Mouse (Mus musculus) hindbrain, embryonic 12.5 days (tissue): Measurements from ENCODE around the gene Qars. TPM values are rescaled to one million over a fixed set of nuclear protein-coding genes. Genes with fewer than 3 reads are reported as not detected.

Experiments used
- ATAC-seq: fragments of 200-750 bp; cut with Nextera tagmentation; 2 replicates; pipeline ENCODE4 v1.8.0; 2017; ENCODE audit warnings: moderate TSS enrichment; ENCODE audit not compliant: low FRiP score
- H3K27ac ChIP-seq: fragments of 300-500 bp; sonication (generic); 2 replicates; pipeline ENCODE4 v1.5.1; 2016; ENCODE audit warnings: mild to moderate bottlenecking
- H3K27me3 ChIP-seq: fragments of 300-500 bp; sonication (generic); 2 replicates; pipeline ENCODE4 v1.6.1; 2016; ENCODE audit warnings: mild to moderate bottlenecking
- H3K36me3 ChIP-seq: fragments of 300-500 bp; sonication (generic); 2 replicates; pipeline ENCODE4 v1.6.1; 2016; ENCODE audit warnings: mild to moderate bottlenecking
- H3K4me1 ChIP-seq: fragments of 300-500 bp; sonication (generic); 2 replicates; pipeline ENCODE4 v1.6.1; 2016
- H3K4me2 ChIP-seq: fragments of 300-500 bp; sonication (generic); replicated peaks from 2 replicates; pipeline ENCODE4 v1.6.1; 2016; ENCODE audit warnings: mild to moderate bottlenecking
- H3K4me3 ChIP-seq: fragments of 300-500 bp; sonication (generic); 2 replicates; pipeline ENCODE4 v1.5.1; 2016; ENCODE audit warnings: mild to moderate bottlenecking
- H3K9ac ChIP-seq: fragments of 300-500 bp; sonication (generic); 2 replicates; pipeline ENCODE4 v1.6.1; 2016; ENCODE audit warnings: mild to moderate bottlenecking, moderate library complexity
- H3K9me3 ChIP-seq: fragments of 300-500 bp; sonication (generic); replicated peaks from 2 replicates; pipeline ENCODE4 v1.6.1; 2016; ENCODE audit warnings: mild to moderate bottlenecking
- WGBS: fragments of 180-500 bp; shearing (Covaris S2); methylation state at CpG from one replicate; pipeline ENCODE4 v1.1.7; 2016; 5-methylcytosine and 5-hydroxymethylcytosine counted together
- polyA plus RNA-seq: library from polyadenylated mRNA; unstranded; fragments of >200 nt; fragmentation: Nextera tagmentation; extraction: Ambion mirVana; gene quantifications from 2 replicates; pipeline ENCODE4 v1.2.1, GENCODE M21; 2016

Gene Qars
- polyA plus RNA-seq = 82.9 and 94.0 TPM in 2 replicates

DNA sequence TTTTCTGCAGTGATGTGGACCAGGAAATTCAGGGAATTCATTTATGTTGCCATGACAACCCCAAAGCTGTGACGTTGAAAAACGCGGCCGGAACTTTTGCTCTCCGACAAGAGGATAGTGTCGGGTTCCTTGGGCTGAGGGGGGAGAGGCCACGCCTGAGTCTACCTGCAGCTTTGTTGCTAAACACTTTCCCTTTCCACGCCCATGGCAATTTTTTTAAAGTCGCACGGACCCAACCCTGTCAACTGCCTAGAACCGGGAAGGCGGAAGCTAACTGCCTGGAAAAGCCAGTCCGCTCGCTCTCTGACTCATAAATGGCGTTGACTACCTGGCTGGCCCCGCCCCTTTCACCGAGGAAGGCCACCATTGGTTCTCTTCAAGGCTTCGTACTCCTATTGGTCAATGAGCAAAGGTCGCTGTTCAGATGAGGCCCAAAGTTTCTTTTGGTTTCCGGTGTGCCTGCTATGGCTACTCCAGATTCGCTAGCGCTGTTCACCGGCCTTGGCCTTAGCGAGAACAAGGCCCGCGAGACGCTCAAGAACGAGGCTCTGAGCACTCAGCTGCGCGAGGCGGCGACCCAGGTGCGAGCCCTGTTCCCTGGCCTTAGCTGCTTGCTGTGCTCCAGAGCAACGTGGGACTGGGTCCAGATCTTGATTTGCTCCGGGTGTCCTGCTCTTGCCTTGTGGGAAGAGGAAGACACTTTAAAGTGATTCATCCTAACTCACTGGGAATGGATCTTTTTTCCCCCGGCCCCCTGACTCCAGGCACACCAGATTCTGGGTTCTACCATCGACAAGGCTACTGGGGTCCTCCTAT is at the start of gene Qars:
Gene Qars, plus strand, starts transcription at position 88 of the 816 bp plus-strand sequence.
- WGBS = 1% methylated on average over 37 of the region's 37 CpGs
- H3K4me3 ChIP-seq = peak within 1 kb of the TSS; percentile 69
- ATAC-seq = peak; percentile 96
- H3K27ac ChIP-seq = peak within 1 kb of the TSS; percentile 58; the same call in 1 of the 2 replicates
- H3K4me1 ChIP-seq = peaks cover 18% of the 10 kb centered on the region
- no peaks in the 10 kb centered on the region for H3K9me3 ChIP-seq
- peak within 1 kb of the TSS; percentile 88 for H3K4me2 ChIP-seq
- peaks cover 41% of the 10 kb centered on the region for H3K36me3 ChIP-seq
- H3K9ac ChIP-seq = peak within 1 kb of the TSS; percentile 64
- no peaks in the 10 kb centered on the region for H3K27me3 ChIP-seq

DNA sequence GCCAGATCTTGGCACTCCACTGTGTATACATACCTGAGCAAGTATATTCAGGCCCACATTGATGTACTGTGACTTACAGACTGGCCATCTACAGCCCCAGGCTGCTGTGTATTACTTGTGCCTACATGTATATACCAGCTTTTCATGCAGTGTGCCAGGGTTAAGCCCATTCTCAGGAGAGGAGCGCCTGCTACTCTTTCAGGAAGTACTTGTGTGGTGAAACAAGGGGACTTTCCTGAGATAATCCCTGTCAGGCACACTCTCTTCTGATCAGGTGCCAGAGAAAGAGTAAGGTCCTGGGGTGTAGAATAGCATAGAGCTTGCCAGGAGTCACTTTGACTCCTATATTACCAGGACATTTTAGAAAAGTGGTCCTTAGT is 47.6 kb upstream of the Qars start:
- H3K9me3 ChIP-seq = no peaks in the 10 kb centered on the region
- H3K36me3 ChIP-seq = peaks cover 20% of the 10 kb centered on the region
- peak; percentile 18; the same call in 1 of the 2 replicates for ATAC-seq
- H3K27me3 ChIP-seq = peaks cover 14% of the 10 kb centered on the region
- peak overlapping the region; percentile 93 for H3K4me3 ChIP-seq
- peak overlapping the region; percentile 91 for H3K4me2 ChIP-seq
- no peak overlapping the region for H3K9ac ChIP-seq
- peak overlapping the region; percentile 87 for H3K27ac ChIP-seq
- 88% methylated on average over 1 of the region's 1 CpGs for WGBS
- peaks cover 16% of the 10 kb centered on the region for H3K4me1 ChIP-seq

DNA sequence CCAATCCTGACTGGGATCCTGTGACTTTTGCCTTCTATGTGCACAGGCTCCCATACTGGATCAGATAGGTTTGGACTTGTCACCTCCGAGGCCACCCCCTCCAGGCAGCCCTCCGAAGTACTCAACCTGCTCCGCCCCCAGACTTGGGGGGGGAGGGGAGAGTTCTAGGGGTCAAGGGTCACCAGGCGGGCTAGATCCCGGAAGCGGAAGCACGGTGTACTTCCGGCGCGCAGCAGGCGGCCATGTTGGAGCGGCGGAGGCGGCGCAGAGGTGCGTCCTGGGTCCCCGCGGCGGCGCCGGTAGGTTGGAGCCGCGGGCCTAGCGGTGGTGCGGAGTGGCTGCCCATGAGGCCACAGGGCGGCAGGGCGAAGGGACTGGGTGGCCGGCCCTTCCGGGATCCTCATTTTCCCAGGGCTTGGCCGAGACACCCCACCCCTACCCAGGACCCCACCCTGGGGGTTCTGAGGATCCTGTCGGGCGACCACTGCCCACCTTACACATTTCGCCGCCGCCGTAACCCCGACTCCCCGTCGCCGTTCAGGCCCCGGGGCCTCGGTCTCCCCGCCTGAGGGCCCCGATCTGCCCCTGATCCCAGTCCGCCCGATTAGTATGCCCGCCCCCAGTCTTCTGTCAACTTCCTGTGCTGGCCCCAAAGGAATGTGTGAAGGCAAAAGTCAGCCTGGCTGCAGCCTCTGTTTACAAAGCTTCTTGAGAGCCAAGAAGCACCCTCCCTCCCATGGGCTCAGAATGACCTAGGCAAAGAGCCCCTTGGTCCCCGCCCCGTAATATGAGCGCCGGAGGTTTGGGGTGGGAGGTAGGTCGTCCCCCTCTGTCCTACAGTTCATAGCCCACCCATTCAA is 47.0 kb upstream of the Qars start, which contains the start of gene Ccdc71:
Gene Ccdc71, plus strand, starts transcription at position 209 of the 860 bp plus-strand sequence.
- ATAC-seq = peak; percentile 83
- H3K27ac ChIP-seq = peak within 1 kb of the TSS; percentile 87
- H3K4me2 ChIP-seq = peak within 1 kb of the TSS; percentile 91
- H3K27me3 ChIP-seq = peaks cover 14% of the 10 kb centered on the region
- H3K9ac ChIP-seq = peak within 1 kb of the TSS; percentile 93
- H3K9me3 ChIP-seq = no peaks in the 10 kb centered on the region
- peaks cover 16% of the 10 kb centered on the region for H3K4me1 ChIP-seq
- peak within 1 kb of the TSS; percentile 93 for H3K4me3 ChIP-seq
- H3K36me3 ChIP-seq = peaks cover 26% of the 10 kb centered on the region
- WGBS = 2% methylated on average over 38 of the region's 52 CpGs

DNA sequence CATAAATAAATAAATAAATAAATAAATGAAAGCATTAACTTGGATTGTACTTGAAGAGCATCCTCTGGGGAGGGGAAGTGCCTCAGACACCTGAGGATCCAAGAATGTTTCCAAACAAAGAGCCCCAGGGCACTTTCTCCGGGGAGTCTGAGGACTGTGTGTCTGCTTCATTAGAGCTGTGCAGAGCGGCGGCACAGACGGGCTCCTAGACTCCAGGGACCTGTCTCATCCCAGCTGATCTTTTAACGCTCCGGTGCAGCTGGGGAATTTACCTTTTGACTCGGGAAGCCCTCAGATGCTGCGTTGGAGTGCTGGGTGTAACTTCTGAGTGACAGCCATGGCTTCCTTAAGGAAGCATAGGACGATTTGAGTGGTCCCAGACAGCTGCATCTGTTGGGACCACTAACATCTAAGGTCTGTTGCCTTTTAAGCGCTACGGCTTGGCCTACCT is 46.3 kb upstream of the Qars start, which contains the start of gene Klhdc8b:
Gene Klhdc8b, minus strand, starts transcription at position 401 of the 451 bp plus-strand sequence.
- peak within 1 kb of the TSS; percentile 91 for H3K4me2 ChIP-seq
- H3K4me1 ChIP-seq = peaks cover 16% of the 10 kb centered on the region
- H3K27ac ChIP-seq = peak within 1 kb of the TSS; percentile 87
- 25% methylated on average over 11 of the region's 11 CpGs for WGBS
- H3K36me3 ChIP-seq = peaks cover 33% of the 10 kb centered on the region
- no peaks in the 10 kb centered on the region for H3K9me3 ChIP-seq
- H3K4me3 ChIP-seq = peak within 1 kb of the TSS; percentile 93
- peak within 1 kb of the TSS; percentile 93 for H3K9ac ChIP-seq
- ATAC-seq = 0 out of 2 replicates have a peak, but pooled peaks have one; percentile 14
- peaks cover 10% of the 10 kb centered on the region; the same call in 1 of the 2 replicates for H3K27me3 ChIP-seq

DNA sequence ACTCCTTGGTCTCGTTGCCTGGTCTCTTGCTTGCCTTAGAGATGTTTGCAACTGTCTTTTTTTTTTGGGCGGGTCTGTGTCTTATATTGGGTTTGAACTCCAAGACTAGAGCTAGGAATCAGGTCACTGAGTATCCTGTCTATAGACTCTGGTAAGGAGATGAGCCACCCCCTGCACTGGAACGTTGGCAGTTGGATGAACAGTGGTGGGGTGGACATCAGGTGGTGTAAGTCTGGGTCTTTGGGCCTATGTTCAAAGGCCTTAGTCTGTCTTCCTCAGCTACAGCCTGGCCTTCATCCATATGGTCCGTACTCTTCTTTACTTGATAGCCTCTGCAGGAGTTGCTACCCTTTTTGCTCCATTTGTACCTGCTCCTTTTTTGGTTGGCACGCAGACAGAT is 45.8 kb upstream of the Qars start:
- Histone ChIP-seq H3K36me3 (peaks cover 34% of the 10 kb centered on the region), H3K27me3 (peaks cover 10% of the 10 kb centered on the region; the same call in 1 of the 2 replicates), H3K9me3 (no peaks in the 10 kb centered on the region), H3K4me1 (peaks cover 16% of the 10 kb centered on the region), H3K4me2 (peak overlapping the region; percentile 91), H3K27ac (no peak overlapping the region), H3K9ac (no peak overlapping the region; the same call in 1 of the 2 replicates), H3K4me3 (peak overlapping the region; percentile 93)
- 87% methylated on average over 5 of the region's 5 CpGs for WGBS
- ATAC-seq = no peak

DNA sequence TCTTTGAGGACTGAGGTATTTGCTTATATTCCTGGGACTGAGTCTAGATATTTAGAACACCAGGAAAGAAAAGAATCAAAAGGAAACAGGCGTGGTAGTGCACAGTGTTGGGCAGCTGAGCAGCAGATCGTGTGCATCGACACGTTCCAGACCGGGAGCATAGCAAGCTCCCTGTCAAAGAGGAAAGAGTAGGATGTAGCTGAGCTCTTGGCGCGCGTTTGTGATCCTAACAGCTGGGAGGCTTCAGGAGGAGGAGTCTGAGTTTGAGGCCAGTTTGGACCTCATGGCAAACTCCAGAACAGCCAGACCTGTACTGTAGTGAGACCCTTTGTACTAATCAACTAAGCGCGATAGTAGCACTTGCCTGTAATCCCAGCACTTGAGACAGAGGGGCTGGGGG is 45.3 kb upstream of the Qars start:
- ATAC-seq = no peak
- 0 out of 2 replicates have a peak overlapping the region, but pooled peaks have one; percentile 91 for H3K4me2 ChIP-seq

DNA sequence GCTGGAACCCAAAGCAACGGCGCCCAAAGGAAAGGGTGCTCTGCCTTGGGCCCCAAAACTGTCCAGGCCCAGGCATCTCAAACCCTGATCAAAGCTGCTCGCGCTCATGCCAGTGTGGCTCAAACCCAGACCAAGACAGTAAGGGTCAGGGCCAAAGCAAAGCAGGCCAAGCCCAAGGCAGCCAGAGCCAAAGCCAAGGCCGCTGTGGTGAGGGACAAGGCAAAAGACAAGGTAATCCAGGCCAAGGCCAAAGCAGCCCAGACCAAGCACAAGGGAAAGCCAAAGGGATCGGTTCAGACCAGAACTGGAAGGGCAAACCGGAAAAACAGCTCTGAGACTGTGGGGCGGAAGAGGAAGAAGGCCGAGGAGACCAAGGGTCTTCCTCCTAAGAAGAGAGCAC is 43.8 kb upstream of the Qars start:
- H3K27me3 ChIP-seq = peaks cover 3% of the 10 kb centered on the region; the same call in 1 of the 2 replicates
- no peak overlapping the region for H3K9ac ChIP-seq
- no peak for ATAC-seq
- H3K4me1 ChIP-seq = peaks cover 16% of the 10 kb centered on the region
- over 99% methylated on average over 9 of the region's 9 CpGs for WGBS
- H3K36me3 ChIP-seq = peaks cover 34% of the 10 kb centered on the region
- H3K9me3 ChIP-seq = no peaks in the 10 kb centered on the region
- no peak overlapping the region for H3K4me2 ChIP-seq
- H3K27ac ChIP-seq = no peak overlapping the region
- H3K4me3 ChIP-seq = no peak overlapping the region

More for the DNA sequence above, 45.3 kb upstream of the Qars start:
- Histone ChIP-seq H3K36me3 (peaks cover 34% of the 10 kb centered on the region), H3K27me3 (peaks cover 10% of the 10 kb centered on the region; the same call in 1 of the 2 replicates), H3K9ac (no peak overlapping the region), H3K4me3 (no peak overlapping the region), H3K27ac (no peak overlapping the region), H3K9me3 (no peaks in the 10 kb centered on the region), H3K4me1 (peaks cover 16% of the 10 kb centered on the region)
- 94% methylated on average over 10 of the region's 10 CpGs for WGBS

DNA sequence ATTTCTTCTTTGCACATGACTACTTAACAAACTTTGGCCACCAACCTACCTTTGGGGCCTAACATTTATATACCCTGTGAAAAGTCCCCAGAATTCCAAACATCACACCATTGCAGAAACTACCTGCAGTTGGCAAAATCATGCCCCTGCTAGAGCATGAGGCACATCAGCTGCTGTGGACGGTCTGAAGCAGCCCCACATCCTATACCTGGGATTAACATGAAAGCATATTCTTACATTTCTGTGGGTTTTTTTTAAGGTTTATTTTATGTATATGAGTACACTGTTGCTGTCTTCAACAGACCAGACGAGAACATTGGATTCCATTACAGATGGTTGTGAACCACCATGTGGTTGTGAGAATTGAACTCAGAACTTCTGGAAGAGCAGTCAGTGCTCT is 41.3 kb upstream of the Qars start:
- ATAC-seq = no peak
- Histone ChIP-seq H3K27ac (no peak overlapping the region), H3K9me3 (no peaks in the 10 kb centered on the region), H3K4me1 (peaks cover 12% of the 10 kb centered on the region), H3K36me3 (peaks cover 34% of the 10 kb centered on the region), H3K27me3 (no peaks in the 10 kb centered on the region), H3K9ac (no peak overlapping the region), H3K4me2 (no peak overlapping the region), H3K4me3 (no peak overlapping the region)
- 95% methylated on average over 2 of the region's 2 CpGs for WGBS

DNA sequence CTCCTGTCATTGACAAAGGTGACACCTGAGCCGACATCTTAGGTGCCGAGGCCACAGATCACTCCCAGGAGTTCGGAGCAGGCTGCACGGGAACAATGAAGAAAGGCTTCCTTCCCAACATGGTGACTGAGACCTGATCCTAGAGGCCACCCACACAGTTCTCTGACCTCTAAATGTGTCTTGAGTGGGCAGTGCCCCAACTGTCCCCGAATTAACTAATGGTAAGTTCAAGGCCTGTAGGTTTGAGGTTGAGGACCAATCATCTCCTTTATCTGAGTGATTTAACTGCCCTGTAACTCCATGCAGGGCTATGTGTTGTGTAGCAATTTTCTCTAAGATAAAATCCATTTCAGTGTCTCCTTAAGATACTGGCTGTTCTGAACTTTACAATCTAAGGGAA is 38.1 kb upstream of the Qars start:
- WGBS = 75% methylated on average over 5 of the region's 5 CpGs
- H3K27me3 ChIP-seq = no peaks in the 10 kb centered on the region

DNA sequence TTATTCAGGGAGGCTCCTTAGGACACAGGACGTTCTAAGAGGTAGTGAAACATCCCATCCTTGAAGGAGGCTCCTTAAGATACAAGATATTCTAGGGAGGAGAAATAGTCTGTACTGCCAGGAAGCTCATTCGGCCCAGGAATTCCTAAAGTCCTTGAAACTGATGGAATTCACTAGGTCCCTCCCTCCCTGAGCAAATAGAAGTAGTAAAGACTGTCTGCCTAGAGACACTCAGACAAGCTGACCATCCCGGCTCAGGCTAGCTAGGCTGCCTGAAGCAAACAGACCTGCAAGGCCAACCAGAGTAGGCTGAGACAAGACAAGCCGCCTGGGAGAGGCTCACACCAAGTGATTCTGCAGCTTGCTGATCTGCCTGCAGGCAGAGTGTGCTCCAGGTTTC is 37.7 kb upstream of the Qars start:
- no peaks in the 10 kb centered on the region for H3K4me1 ChIP-seq
- no peaks in the 10 kb centered on the region for H3K9me3 ChIP-seq
- no peak for ATAC-seq
- no peaks in the 10 kb centered on the region for H3K27me3 ChIP-seq
- peaks cover 15% of the 10 kb centered on the region for H3K36me3 ChIP-seq
- 76% methylated on average over 4 of the region's 4 CpGs for WGBS
- H3K27ac ChIP-seq = no peak overlapping the region
- no peak overlapping the region for H3K4me3 ChIP-seq
- H3K9ac ChIP-seq = no peak overlapping the region
- no peak overlapping the region for H3K4me2 ChIP-seq

More for the DNA sequence above, 38.1 kb upstream of the Qars start:
- Histone ChIP-seq H3K9me3 (no peaks in the 10 kb centered on the region), H3K4me3 (no peak overlapping the region), H3K36me3 (peaks cover 19% of the 10 kb centered on the region), H3K4me2 (no peak overlapping the region), H3K4me1 (no peaks in the 10 kb centered on the region), H3K9ac (no peak overlapping the region), H3K27ac (no peak overlapping the region)
- ATAC-seq = no peak

DNA sequence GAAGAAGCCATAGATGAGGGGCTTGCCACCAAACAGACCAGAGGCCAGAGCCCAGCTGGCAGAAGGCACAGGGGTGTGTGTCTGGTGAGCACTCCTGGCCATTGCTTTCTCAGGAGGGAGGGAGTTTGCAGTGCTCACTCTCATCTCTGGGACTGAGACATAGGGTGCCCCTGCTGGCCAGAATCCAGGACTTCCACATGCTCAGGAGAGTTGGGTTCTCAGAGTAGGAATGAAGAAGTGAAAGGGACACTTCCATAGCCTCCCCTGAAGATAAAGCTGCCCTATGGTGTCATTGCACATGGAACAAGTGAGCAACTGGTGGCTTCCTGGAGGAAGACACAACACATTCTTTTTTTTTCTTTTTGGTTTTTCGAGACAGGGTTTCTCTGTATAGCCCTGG is 33.0 kb upstream of the Qars start:
- WGBS = 89% methylated on average over 1 of the region's 1 CpGs
- no peak overlapping the region for H3K4me3 ChIP-seq
- ATAC-seq = no peak

More for the DNA sequence above, 33.0 kb upstream of the Qars start:
- no peaks in the 10 kb centered on the region for H3K27me3 ChIP-seq
- H3K9ac ChIP-seq = no peak overlapping the region
- H3K4me1 ChIP-seq = peaks cover 11% of the 10 kb centered on the region
- no peaks in the 10 kb centered on the region for H3K36me3 ChIP-seq
- H3K9me3 ChIP-seq = no peaks in the 10 kb centered on the region
- no peak overlapping the region for H3K4me2 ChIP-seq
- no peak overlapping the region for H3K27ac ChIP-seq
